Mouse (Mus musculus) spleen, embryonic (tissue): ENCODE measurements around the gene Phactr4.

Experiments used
- CTCF ChIA-PET: fragments of 350-600 bp; sonication (Branson Sonifier 250); formaldehyde crosslinking; loops from one replicate; lab custom pipeline; 2022; lab: Charles Lee

The Phactr4 gene

DNA sequence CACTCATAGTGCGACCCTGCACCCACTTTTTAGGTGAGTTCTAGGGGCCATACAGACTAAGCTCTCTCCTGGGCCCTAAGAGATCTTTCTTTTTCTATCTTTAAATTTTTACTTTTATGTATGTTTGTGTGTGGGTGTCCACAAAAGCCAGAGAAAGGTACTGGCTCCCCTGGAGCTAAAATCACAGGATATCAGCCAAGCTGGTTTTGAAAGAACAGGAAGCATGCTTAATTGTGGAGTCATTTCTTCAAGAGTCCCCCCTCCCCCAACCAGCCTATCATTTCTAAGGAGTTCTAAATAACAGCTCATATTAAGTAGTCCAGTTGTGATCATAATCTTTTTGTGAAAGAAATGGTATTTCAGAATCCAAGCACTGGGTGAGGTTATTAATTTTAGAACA lies 48.5 kb downstream of the Phactr4 start:
- CTCF ChIA-PET: interaction anchor here (0.9 kb wide), 1 partner anchor 91 kb away, joined by 3 read pairs; no protein-coding TSS in a partner anchor

DNA sequence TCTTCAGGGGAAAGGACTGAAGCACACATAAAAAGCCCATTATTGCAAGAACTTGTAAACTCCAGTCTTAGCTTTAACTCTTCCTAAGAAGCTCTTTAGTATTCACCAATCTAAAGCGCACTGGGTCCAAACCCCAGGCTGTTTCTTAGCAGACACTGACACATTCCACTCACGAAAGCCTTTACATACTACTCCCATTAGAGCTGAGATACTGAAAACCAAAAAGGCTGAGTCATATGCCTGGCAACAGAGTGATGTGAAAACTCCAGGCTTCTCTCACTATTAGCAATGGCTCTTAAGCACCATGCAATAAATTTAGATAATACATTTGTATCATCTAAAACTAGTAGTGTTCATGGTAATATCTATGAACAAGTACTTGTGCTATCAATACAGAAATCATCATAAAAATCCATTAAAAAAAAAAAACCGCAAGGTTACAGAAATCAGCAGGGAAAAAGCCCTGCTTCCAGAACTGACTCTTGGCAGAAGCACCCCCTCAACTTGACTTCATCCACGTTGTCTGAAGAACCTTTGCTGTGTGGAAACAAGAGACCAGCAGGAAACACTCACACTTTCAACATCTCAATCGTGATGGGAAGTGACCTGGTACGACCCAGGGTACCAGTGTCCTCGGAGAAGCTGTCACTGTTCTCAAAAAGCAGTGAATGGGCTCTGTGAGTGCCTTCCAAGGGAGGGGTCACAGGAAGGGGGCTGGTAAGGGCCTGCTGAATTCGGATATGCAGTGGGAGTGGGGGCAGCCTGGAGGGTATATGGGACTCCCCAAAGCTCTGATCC lies 52.1 kb downstream of the Phactr4 start:
- CTCF ChIA-PET: no interaction called here

DNA sequence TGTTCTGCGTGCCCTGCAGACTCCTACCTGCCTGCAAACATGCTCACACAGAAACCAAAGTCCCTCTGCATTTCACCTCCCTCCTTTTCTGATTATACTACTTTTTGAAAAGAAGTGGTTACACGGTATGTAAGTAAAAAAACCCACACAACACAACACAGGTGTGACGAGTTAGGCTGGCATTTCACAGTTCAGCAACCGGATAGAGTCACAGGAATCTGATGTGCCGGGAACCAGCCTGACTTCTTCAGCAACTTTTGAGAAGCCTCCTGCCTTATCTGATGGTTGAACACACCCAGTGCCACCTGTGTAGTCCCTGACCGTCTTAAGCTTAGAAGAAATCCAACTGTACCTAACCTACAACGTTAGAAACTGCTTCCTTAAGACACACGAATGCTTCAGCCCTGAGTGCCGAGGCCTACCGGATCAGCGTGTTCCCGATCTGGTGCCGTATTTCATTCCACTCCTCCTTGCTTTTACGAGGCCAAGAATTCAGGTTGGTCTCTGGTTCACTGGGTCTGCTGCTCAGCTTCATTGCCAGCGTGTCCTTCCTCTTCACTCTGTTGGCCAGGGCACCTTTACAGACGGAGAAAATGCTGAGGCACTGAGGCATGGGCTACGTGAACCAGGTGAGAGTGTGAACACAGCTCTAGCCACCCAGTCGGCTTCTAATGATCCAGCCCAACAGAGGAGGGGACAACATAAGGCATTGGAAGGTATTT lies 54.6 kb downstream of the Phactr4 start:
- CTCF ChIA-PET: no interaction called here

DNA sequence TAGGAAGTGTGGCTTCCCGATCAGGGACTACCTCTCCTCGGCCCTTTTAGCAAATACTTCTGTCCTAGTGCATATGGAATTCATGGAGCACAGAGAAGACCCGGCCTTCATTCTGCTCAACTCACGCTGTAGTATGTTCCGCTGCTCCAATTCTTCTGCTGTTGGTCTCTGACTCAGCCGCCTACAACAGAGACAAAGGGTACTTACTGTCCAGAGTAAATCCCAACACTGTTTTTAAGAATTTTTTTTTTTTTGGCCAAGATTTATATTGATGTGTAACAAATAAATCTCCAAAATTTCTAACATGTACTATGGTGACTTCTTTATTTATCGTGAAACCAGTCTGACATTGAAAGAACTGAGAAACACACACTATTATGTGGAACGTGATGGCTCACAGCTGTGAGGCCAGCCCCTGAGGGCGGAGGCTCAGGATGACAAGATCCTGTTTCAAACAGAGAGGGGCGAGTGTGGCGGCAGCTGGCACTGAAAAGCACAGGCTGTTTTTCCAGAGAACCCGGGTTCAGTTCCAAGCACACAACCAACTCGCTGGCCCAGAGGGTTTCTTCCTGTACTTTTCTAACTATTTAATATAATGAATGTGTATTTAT lies 56.7 kb downstream of the Phactr4 start:
- CTCF ChIA-PET: no interaction called here

DNA sequence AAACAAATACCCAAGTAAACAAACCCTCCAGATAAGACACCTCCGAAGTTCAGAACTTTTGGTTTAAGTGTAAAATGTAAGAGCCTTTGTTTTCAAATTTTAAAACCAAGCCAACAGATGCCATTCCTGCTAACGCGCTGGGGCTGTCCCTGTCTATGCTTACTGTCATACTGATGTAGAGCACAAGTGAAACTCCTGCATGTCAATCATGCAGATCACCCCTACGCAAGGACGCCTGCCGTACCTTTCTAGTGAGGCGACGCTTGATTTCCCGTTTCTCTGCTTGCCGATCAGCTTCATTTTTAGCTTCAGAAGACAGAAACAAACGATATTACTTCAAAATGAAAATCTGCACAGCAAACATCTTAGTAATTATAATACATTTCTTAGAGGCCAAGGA lies 58.8 kb downstream of the Phactr4 start:
- CTCF ChIA-PET: no interaction called here

DNA sequence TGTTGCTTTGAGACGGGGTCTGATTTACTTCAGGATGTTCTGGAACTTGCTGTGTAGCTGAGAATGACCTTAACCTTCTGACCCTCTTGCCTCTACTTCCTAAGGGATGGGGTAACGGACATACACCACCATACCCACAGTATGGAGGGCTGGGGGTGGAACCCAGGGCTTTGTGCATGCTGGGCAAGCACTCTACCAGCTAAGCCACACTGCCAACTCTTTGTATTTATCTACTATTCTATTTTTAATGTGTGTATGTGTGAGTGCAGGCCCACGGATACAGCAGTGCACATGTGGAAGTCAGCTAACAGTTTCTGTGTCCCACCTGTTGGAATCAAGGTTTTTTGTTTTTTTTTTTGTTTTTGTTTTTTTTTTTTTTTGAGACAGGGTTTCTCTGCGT lies 62.8 kb downstream of the Phactr4 start:
- CTCF ChIA-PET: interaction anchor here (0.6 kb wide), 1 partner anchor 393 kb away, joined by 4 read pairs; no protein-coding TSS in a partner anchor

DNA sequence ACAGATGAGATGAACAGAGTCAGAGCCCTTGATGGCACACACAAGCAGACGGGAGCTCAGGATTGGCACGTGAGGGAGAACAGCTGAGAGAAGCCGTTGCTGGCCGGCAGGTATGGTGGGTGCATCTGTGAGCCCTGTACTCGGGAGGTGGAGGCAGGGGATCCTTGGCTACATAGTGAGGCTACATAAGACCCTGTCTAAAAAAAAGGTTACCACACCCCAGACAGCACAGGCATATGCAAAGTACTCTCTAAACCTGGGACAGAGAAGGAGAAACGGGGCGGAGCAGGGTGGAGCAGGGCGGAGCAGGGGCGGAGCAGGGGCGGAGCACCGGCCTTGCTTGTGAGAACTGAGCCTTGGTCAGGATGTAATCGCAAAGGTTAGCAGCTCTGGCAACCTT lies 66.1 kb downstream of the Phactr4 start:
- CTCF ChIA-PET: no interaction called here

DNA sequence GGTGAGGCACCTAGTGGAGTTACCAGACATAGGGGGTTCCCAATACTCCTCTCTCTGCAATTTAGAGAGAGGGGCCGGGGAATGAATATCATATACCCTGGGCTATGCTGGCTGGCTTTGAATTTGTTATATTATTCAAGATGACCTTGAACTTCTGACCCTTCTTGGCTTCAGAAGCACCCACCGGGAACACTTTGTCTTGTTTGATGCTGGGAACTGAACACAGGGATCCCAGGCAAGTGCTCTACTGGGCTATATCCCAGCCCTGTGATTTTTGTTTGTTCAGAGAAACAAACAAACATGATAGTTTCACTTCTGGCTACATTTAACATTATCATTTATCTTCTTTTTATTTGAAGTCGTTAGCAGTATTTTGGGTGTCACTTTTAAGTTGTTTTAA lies 66.9 kb downstream of the Phactr4 start:
- CTCF ChIA-PET: no interaction called here

DNA sequence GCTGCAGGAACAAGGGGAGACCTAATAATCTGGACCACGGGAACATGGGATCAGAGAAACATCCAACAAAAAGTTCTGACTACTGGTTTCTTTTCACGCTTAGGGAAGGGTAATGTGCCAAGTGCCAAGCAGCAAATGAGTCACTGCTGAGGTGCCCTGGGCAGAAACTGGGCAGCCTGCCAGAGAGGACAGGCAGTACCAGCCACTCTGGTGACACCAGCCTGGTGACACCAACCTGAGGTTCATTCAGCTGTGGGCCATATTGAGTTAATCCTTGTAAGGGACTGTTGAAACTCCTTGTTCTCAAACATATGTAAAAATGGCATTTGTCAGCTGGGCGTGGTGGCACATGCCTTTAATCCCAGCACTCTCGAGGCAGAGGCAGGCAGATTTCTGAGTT lies 67.7 kb downstream of the Phactr4 start:
- CTCF ChIA-PET: no interaction called here

DNA sequence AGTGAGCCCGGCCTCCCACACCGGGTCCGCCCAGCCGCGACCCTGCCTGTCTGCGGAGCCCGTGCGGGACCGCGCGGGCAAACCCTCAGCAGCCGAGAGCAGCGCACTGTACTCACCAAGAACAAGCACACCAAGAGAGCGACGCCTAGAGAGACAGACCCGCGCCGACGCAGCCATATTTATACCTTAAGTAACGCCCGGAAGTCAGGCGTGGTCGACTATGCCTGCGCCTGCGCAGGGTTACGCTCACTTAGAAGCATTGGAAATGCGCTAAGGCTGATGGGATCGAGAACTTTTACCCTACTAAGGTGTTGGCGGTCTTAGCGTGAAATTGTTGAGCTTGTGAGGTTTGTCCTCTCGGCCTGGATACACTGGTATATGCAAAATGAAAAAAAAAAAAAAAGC lies 68.8 kb downstream of the Phactr4 start, which contains the start of gene Rcc1:
TSS of gene Rcc1 (minus strand) at position 125 of the 405 bp plus-strand sequence.
- CTCF ChIA-PET: interaction anchor here (0.5 to 0.6 kb wide), 2 partner anchors 164 to 1448 kb away, joined by 3 to 8 read pairs; no protein-coding TSS in a partner anchor

DNA sequence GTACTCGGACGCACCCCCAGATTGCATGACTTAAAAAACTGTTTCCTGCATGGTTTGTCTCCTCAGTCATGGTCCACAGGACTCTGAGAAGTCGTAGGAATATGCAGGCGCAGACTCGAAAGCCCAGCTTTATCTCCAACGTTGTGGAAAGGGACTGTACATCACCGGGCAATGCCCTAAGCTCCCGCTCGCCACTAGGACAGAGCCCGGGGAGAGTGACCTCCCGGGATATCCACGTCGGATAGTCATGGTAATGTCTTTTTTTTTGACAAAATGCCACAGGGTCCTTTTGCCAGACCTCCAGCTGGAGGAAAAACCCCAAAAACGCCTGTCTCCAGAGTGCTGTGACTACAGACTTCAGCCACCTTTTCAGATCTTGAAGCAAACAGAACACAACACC lies 69.5 kb downstream of the Phactr4 start:
- CTCF ChIA-PET: no interaction called here

DNA sequence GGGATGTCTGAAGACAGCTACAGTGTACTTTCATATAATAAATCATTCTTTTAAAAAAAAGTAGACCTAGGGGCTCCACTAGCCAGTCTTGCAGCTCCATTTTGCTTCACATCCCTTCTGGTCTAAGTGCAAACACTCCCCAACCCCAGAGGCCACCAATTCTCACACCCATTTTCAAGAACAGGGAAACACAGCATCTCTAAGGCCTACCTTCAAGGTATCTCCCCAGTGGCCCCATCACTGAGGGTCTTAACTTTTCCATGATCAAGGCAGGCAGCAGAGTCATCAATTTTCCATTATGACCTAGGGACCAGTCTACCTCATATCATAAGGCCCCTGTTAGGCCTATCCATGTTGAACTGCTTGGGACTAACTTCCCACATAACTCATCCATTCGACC lies 70.9 kb downstream of the Phactr4 start:
- CTCF ChIA-PET: no interaction called here

DNA sequence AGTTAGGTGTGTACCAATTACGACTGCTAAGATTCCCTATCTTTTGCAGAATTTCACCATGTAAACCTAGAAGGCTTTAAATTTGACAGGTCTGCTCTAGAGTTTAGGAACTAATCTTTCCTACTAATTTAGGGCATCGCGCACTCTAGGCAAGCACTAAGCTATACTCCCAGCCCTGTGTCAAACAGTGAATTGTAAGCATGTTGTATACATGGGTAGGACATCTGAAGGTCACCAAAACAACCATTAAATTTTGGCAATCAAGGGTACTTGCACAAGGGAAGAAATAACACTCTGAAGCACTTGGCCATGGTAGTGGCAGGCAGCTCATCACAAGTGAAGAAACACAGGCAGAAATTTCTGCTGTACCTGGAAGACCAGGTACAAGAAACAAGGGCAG lies 71.4 kb downstream of the Phactr4 start:
- CTCF ChIA-PET: no interaction called here

DNA sequence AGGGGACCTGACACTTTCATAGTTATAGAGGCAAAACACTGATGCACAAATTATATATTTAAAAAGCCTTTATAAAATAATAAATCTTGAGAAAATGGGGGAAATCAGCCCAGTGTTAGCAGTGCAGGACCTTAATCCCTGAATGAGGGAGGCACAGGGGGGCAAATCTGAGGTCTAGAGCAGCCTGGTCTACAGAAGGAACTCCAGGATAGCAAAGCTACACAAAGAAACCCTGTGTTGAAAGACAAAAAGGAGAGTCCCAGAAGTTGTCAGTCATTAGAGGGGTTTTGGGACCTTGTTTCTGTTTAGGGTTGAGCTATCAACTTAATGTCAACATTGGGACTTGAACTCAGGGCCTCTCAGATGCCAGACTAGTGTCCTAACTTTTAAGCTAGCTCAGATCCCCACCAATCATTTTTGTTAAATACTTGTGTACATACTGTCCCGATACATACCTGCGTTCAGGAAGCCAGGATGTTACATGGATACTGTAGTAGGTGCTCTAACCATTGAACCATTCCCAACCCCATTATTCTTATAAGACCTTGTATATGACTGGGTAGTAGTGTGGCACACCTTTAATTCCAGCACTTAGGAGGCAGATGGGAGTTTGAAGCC lies 72.1 kb downstream of the Phactr4 start:
- CTCF ChIA-PET: no interaction called here

DNA sequence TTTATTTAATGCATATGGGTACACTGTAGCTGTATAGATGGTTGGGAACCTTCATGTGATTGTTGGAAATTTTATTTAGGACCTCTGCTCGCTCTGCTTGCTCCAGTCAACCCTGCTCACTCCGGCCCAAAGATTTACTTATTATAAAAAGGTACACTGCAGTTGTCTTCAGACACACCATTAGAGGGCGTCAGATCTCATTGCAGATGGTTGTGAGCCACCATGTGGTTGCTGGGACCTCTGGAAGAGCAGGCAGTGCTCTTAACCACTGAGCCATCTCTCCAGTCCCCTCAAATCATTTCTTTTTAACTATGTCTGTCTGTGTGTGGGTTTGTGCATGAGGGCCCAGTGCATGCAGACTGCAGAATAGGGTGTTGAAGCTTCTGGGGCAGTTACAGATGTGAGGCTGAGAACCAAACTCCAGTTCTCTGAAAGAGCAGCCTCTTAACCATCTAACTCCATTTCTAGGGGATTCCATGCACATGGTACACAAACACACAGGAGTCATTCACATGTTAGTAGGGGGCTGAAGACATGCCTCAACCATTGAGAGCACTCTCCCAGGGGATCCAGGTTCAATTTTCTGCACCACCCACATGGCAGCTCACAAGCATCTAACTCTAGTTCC lies 72.7 kb downstream of the Phactr4 start:
- CTCF ChIA-PET: interaction anchor here (0.6 kb wide), 1 partner anchor 44 kb away, joined by 3 read pairs; no protein-coding TSS in a partner anchor

DNA sequence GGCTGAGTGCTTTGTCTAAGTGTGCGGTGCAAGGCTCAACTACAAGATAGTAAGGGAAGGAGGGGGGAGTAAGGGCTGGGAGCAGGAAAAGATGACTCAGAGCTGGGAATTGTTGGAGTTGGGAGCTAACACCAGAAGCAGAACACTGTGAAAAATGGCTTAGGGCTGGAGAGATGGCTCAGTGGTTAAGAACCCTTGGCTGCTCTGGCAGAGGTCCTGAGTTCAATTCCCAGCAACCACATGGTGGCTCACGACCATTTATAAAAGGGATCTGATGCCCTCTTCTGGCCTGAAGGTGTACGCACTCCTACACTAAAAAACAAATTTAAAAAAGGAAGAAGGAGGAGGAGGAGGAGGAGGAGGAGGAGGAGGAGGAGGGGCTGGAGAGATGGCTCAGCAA lies 75.6 kb downstream of the Phactr4 start:
- CTCF ChIA-PET: interaction anchor here (0.8 kb wide), 2 partner anchors 46 to 517 kb away, joined by 6 to 7 read pairs; no protein-coding TSS in a partner anchor

DNA sequence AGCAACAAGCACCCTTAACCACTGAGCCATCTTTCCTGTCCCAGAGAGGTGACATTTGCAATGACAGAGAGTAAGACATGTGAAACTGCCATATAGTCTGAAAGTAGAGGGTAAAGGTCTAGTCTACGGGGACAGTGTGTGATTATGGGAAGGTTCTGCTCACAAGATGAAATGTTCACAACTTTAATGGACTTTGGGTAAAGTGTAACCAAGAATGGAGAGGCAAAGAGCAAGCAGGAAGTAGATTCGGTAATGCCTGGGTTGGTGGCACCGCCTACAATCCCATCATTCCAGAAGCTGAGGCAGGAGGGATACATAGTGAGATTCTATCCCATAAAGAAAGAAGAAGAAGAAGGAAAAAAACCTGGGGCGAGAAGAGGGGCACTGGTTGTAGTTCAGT lies 76.0 kb downstream of the Phactr4 start:
- CTCF ChIA-PET: interaction anchor here (0.8 kb wide), 2 partner anchors 45 to 517 kb away, joined by 6 to 7 read pairs; no protein-coding TSS in a partner anchor

DNA sequence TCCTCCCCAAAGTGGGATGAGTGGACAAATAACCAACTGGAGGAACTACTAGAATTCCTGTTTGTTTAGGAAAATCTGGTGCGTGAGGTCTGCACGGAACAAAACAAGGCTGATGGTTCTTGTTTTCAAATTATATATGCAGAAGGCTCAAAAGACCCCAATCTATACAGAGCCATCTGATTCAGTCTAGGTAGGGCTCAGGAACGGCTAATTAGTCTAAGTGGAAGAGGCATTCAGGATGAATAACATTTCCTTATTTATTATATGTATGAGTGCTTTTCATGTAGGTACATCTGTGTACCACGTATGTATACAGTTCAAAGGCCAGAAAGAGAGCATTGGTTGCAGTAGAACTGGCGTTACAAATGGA lies 76.5 kb downstream of the Phactr4 start:
- CTCF ChIA-PET: interaction anchor here (0.5 kb wide), 1 partner anchor 783 kb away, joined by 10 read pairs; no protein-coding TSS in a partner anchor

DNA sequence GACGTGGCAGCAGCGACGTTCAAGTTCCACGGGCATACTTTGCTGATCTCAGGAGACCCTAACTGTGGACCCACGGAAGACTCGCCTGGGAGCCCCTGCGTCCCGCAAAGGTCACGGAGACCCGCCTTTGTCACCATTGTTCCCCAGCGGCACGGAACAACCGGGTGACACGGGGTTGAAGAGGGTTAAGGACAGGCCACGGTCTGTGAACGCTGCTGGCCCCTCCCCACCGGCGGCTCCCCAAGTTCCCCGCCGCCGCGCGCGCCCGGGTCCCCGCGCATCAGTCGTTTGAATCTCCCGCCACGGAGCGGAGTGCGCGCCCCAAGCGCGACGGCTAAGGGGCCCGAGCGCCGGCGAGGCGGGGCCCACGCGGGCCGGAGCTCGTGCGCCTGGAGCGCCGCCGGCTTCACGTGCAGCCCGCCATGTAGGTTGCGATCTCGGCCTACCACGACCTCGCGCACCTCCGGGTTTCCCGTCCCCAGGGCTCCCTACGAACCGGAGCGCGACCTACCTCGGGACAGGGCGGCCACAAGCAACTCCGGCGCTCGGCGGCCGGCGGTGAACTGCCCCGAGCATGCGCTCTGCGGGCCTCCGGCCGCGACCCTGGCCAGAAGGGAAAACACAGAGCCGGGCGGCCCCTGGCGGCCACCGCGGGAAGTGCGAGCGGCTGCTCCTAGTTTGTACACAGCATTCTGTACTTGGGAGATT lies 77.0 kb downstream of the Phactr4 start:
- CTCF ChIA-PET: interaction anchor here (0.5 kb wide), 1 partner anchor 783 kb away, joined by 10 read pairs; no protein-coding TSS in a partner anchor

DNA sequence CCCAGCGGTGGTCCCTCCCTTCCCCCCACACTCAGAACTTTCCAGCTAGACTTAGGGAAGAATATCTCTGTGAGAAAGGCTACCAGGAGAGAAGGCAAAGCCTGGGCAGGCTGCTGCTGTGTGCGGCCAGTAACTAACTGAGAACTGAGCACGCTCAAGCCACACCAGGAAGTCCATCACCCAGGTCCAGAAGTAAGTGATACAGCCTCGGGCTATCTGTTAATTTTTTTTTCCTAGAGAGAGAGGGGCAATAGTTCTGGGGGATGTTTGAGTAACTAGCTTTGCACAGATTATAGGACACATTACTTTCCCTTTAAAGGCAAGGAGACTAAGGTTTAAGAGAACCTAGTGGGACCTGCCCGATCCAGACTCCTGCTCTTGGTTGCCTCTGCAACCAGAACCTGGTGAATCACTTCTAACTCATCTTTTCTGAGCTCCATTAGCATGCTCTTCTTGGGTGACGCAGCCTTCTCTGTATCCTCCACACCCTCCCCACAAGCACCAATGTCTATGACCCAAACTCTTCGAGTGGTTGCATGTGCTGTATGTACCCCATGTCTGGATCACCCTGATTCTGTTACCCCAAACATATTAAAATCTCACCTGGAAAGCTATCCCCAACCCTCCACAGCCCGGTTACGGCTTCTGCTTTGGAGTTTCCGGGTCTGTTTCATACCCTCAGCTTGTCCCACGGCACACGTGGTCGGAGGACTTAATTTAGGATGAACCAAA lies 77.7 kb downstream of the Phactr4 start:
- CTCF ChIA-PET: interaction anchor here (0.5 kb wide), 1 partner anchor 16 kb away, joined by 3 read pairs; no protein-coding TSS in a partner anchor
